In genomic region chrX:36991039-36991438, GRCm38 (mm10) we compare ENCODE assay signal across 11 mouse cellular contexts. TPM values are rescaled to one million over a fixed set of nuclear protein-coding genes. Genes with fewer than 3 reads are reported as not detected.
DNase-seq lines count a peak whose midpoint lies in the region.
"Had no signal": no experiment of that assay in that cellular context is flagged by ENCODE, and none has a peak within 500 bp of the region (broad histone marks: within the 10 kb centered on the region; RNA-seq: fewer than 3 reads in every experiment).

No protein-coding gene starts in this region.

- DNase-seq in spleen, adult 18-20 months, result peak; percentile 39 to 41
- no peak for DNase-seq in spleen, adult 12 weeks (ENCODE audit: low spot score)
- DNase-seq in T-cell, adult 2 months (ENCODE audit: low spot score), result peak; percentile 13
- DNase-seq in naive thymus-derived CD4-positive, alpha-beta T cell, adult 2 months (ENCODE audit: low read depth), result peak; percentile 35
- peak; percentile 62 for DNase-seq in thymus, postnatal 4 days
- no peak for DNase-seq in left cerebral cortex, postnatal 10 days (ENCODE audit: extremely low spot score in 1 of 2, low spot score in 2 of 2)
- DNase-seq in ovary, postnatal 10 days (ENCODE audit: low spot score), result no peak
- DNase-seq: cerebellum, adult 8-10 months; lung, embryonic 14.5 days; right cerebral cortex, postnatal 25 days had no signal

- intact Hi-C loops in left cerebral cortex, postnatal 10 days (cut with DNase I), result no loop called here

RNA-seq across cellular contexts. Expression of gene Sept6, which starts 0.6 kb away (rescaled TPM):
- total RNA-seq in left cerebral cortex, postnatal 10 days (2021), result 10 to 100 TPM; 90.7 to 91.8 TPM

RNA-seq across cellular contexts. Expression of gene Sowahd, which starts 57.6 kb away (rescaled TPM):
- total RNA-seq in left cerebral cortex, postnatal 10 days (2021), result not detected
- total RNA-seq: layer of hippocampus, adult 8-10 months had no signal

Comparison
In these comparisons a context has a peak if more than half of its experiments do, and no peak if none do; other contexts are left out.
1. DNase-seq: peak in spleen, adult 18-20 months (2 of 2), T-cell, adult 2 months (single experiment), naive thymus-derived CD4-positive, alpha-beta T cell, adult 2 months (single experiment) and thymus, postnatal 4 days (single experiment); none in spleen, adult 12 weeks (single experiment), left cerebral cortex, postnatal 10 days (0 of 2) and ovary, postnatal 10 days (single experiment).